Mouse (Mus musculus) kidney, adult 2 months (tissue): ENCODE data around the gene Zfp879.

Experiments
- CTCF ChIP-seq: fragments of 200-500 bp; conservative IDR thresholded peaks from 2 replicates; pipeline ENCODE4 v1.5.1; 2011; ENCODE audit warnings: low read depth, mild to moderate bottlenecking, control low read depth, low read length, moderate library complexity, mixed read lengths; ENCODE audit not compliant: insufficient read depth, insufficient read length
- POLR2A ChIP-seq: fragments of 200-500 bp; IDR thresholded peaks from one replicate; pipeline ENCODE4 v1.6.1; 2011; ENCODE audit warnings: low read depth, low read length, control low read depth

- TF ChIP-seq POLR2A (no peak), CTCF (no peak)
These were observed 45.0 kb upstream of the Zfp879 start for GRCm38 (mm10) chr11:50886231-50886932.
